Mouse (Mus musculus) liver, embryonic 14.5 days (tissue): ENCODE results near the gene Hspb6. TPM values are rescaled to one million over a fixed set of nuclear protein-coding genes. Genes with fewer than 3 reads are reported as not detected.

ENCODE experiments used
- ATAC-seq: fragments of 200-750 bp; cut with Nextera tagmentation; 2 replicates; pipeline ENCODE4 v1.8.0; 2017; ENCODE audit warnings: moderate number of reproducible peaks, mild to moderate bottlenecking, moderate library complexity; ENCODE audit not compliant: insufficient read depth
- DNase-seq, 3 experiments: peaks; one replicate each; pipeline ENCODE4 v3.0.0-alpha.2; 2012 to 2013; ENCODE audit warnings: low read depth in 3 of 3, low spot score in 3 of 3
- H3K27ac ChIP-seq: fragments of 300-500 bp; sonication (generic); 2 replicates; pipeline ENCODE4 v1.5.1; 2014; ENCODE audit warnings: moderate library complexity, mild to moderate bottlenecking, control low read depth, inconsistent platforms
- H3K27me3 ChIP-seq: fragments of 300-500 bp; sonication (generic); 2 replicates; pipeline ENCODE4 v1.6.1; 2014; ENCODE audit warnings: mild to moderate bottlenecking, low read length, moderate library complexity; ENCODE audit not compliant: control insufficient read depth, insufficient read depth
- H3K36me3 ChIP-seq: fragments of 300-500 bp; sonication (generic); replicated peaks from 2 replicates; pipeline ENCODE4 v1.6.1; 2014; ENCODE audit warnings: low read depth; ENCODE audit not compliant: control insufficient read depth, insufficient read depth
- H3K4me1 ChIP-seq, 2 experiments: fragments of 200-500 bp in 1 of 2; fragments of 300-500 bp in 1 of 2; sonication (generic) in 1 of 2; replicated peaks; 2 replicates each; pipeline ENCODE4 v1.6.1; 2012 to 2014; ENCODE audit warnings: antibody characterized with exemption in 1 of 2, inconsistent platforms in 1 of 2, low read length in 1 of 2; ENCODE audit not compliant: control insufficient read depth in 2 of 2, insufficient read depth in 2 of 2
- H3K4me2 ChIP-seq: fragments of 300-500 bp; sonication (generic); 2 replicates; pipeline ENCODE4 v1.6.1; 2014; ENCODE audit warnings: low read depth, mild to moderate bottlenecking, control low read depth, moderate library complexity
- H3K4me3 ChIP-seq, 2 experiments: fragments of 200-500 bp in 1 of 2; fragments of 300-500 bp in 1 of 2; sonication (generic) in 1 of 2; 2 replicates each; pipeline ENCODE4 v1.5.1; 2012 to 2014; ENCODE audit warnings: low read depth in 2 of 2, low read length in 2 of 2, mild to moderate bottlenecking in 2 of 2, control low read depth in 1 of 2, inconsistent platforms in 1 of 2, moderate library complexity in 1 of 2; ENCODE audit not compliant: insufficient read depth in 1 of 2
- H3K9ac ChIP-seq: fragments of 300-500 bp; sonication (generic); replicated peaks from 2 replicates; pipeline ENCODE4 v1.6.1; 2014; ENCODE audit warnings: mild to moderate bottlenecking, control low read depth, moderate library complexity
- H3K9me3 ChIP-seq: fragments of 300-500 bp; sonication (generic); 2 replicates; pipeline ENCODE4 v1.6.1; 2016; ENCODE audit warnings: low read length, mixed read lengths; ENCODE audit not compliant: control insufficient read depth
- CTCF ChIP-seq: IDR thresholded peaks from 2 replicates; pipeline ENCODE4 v1.5.1; 2016; ENCODE audit warnings: antibody characterized with exemption, low read depth, control low read depth
- EP300 ChIP-seq: IDR thresholded peaks from 2 replicates; pipeline ENCODE4 v1.6.1; 2016; ENCODE audit warnings: antibody characterized with exemption, low read depth
- WGBS: fragments of 180-500 bp; shearing (Covaris S2); extraction: QIAGEN DNeasy Blood & Tissue Kit; methylation state at CpG from one replicate; pipeline ENCODE4 v1.1.7; 2014; ENCODE audit not compliant: insufficient replicate concordance; 5-methylcytosine and 5-hydroxymethylcytosine counted together
- polyA plus RNA-seq, 2 experiments: library from polyadenylated mRNA; depleted of rRNA in 1 of 2; stranded (reverse) in 1 of 2; unstranded in 1 of 2; fragments of >200 nt; fragmentation: Nextera tagmentation in 1 of 2; extraction: Ambion mirVana in 1 of 2; gene quantifications; 2 replicates each; pipeline versions ENCODE4 v1.2.1 to v1.2.3; 2012 to 2014

Hspb6 gene
- polyA plus RNA-seq, 2 experiments: 3.6 to 4.2 TPM

DNA sequence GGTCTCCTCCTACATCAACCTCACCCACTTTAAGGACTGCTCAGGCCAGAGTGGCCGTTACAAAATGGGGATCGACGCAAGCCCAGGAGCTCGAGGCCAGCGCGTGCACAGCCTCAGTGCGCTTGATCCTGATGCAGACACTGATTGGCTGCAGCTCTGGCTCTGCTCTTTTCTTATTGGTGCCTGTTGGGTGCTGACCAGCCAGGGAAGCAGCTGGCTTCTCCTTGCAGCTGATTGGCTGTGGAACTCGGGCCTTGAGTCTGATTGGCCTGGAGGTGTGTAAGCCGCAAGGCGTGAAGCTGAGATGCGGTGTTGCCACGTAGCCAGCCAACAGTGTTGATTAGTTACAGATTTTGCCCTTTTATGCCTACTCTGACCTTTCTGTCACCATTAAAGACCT, 46.8 kb downstream of the Hspb6 start, which contains the start of gene Zbtb32:
Gene Zbtb32 (minus strand): TSS at position 124 of the 400 bp plus-strand sequence.
- Histone ChIP-seq H3K27me3 (no peaks in the 10 kb centered on the region), H3K9me3 (no peaks in the 10 kb centered on the region), H3K9ac (no peak within 1 kb of the TSS; the same call in 1 of the 2 replicates), H3K27ac (no peak within 1 kb of the TSS), H3K4me1 (peaks cover 6 to 11% of the 10 kb centered on the region in 2 experiments; a peak in 3 of 4 replicates), H3K4me2 (peak within 1 kb of the TSS; percentile 23), H3K4me3 (no peak within 1 kb of the TSS), H3K36me3 (no peaks in the 10 kb centered on the region)
- TF ChIP-seq CTCF (no peak), EP300 (no peak)
- DNase-seq (no peak), ATAC-seq (no peak)
- 87% methylated on average over 12 of the region's 12 CpGs for WGBS

DNA sequence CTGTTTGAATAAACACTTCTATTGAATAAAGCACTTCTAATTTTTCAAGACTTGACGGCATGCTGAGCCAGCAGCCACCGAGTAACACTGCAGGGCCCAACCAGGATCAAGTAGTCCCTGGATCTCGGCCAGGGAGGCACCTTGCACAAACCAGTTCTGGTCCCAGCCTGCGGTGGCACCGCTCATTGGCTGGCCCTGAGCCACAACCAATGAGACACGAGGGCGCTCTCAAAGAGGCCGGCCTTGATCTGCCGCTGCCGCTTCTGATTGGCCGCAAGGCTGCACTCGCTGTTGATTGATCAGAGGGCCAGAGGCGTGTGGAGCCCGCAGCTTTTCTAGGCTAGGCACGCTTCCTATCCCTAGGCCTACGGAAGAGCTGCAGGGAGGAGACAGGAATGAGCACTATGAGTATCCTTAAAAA, 48.0 kb downstream of the Hspb6 start:
- Histone ChIP-seq H3K9ac (no peak overlapping the region; the same call in 1 of the 2 replicates), H3K4me2 (peak overlapping the region; percentile 50), H3K36me3 (no peaks in the 10 kb centered on the region), H3K4me1 (peaks cover 0 to 1% of the 10 kb centered on the region in 2 experiments; a peak in 2 of 4 replicates), H3K27ac (no peak overlapping the region), H3K27me3 (no peaks in the 10 kb centered on the region), H3K4me3 (no peak overlapping the region), H3K9me3 (no peaks in the 10 kb centered on the region)
- DNase-seq (peak; percentile 74 to 77 (median 74)), ATAC-seq (peak; percentile 97)
- WGBS: 3% methylated on average over 16 of the region's 16 CpGs
- TF ChIP-seq EP300: no peak
- no peak for TF ChIP-seq CTCF

DNA sequence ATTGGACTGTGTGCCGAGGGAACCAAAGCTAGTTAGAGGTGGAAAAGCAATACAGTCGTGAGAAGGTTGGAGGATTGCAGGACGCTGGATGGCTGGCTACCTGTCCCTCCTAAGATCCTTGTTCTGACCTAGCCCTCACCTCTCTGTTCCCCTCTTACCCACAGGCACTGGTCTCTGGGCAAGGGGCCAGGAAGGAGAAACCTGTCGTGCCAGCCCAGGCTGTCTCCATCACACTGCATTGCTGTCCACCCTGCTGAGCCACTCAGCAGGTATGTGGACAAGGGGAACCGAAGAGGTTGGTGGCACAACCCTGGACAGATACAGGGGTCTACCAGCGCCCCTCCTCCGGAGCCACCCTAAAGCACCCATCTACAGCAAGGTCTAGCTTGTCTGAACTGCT, 48.7 kb downstream of the Hspb6 start:
- Histone ChIP-seq H3K4me2 (peak overlapping the region; percentile 50), H3K4me3 (no peak overlapping the region), H3K36me3 (no peaks in the 10 kb centered on the region), H3K4me1 (no peaks in the 10 kb centered on the region; a peak in 2 of 4 replicates), H3K27me3 (no peaks in the 10 kb centered on the region), H3K27ac (no peak overlapping the region), H3K9ac (no peak overlapping the region), H3K9me3 (no peaks in the 10 kb centered on the region)
- WGBS: 59% methylated on average over 7 of the region's 7 CpGs
- TF ChIP-seq CTCF: no peak
- no peak for TF ChIP-seq EP300
- DNase-seq: no peak
- ATAC-seq: no peak

DNA sequence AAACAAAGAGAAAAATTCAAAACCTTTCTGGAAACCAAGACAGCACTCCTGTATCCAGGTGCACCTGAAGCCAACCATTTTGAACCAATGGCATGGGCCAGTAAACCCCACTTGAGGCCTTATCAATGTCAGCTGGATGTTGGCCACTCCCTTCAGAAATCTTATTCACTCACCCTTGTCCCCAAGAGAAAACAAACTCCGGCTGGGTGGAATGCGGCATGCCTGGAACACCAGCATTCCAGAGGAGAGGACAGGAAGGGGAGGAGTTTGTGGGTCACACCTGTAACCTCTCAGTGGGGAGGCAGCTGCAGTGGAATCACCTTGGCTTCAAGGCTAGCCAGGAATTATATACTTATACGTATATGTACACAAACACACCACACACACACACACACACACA, 50.6 kb downstream of the Hspb6 start:
- Histone ChIP-seq H3K27me3 (no peaks in the 10 kb centered on the region), H3K4me2 (no peak overlapping the region), H3K36me3 (no peaks in the 10 kb centered on the region), H3K9ac (no peak overlapping the region), H3K27ac (no peak overlapping the region), H3K9me3 (no peaks in the 10 kb centered on the region), H3K4me3 (no peak overlapping the region), H3K4me1 (no peaks in the 10 kb centered on the region; a peak in 2 of 4 replicates)
- TF ChIP-seq CTCF: no peak
- no peak for TF ChIP-seq EP300
- 66% methylated on average over 3 of the region's 3 CpGs for WGBS
- ATAC-seq: no peak
- no peak for DNase-seq

DNA sequence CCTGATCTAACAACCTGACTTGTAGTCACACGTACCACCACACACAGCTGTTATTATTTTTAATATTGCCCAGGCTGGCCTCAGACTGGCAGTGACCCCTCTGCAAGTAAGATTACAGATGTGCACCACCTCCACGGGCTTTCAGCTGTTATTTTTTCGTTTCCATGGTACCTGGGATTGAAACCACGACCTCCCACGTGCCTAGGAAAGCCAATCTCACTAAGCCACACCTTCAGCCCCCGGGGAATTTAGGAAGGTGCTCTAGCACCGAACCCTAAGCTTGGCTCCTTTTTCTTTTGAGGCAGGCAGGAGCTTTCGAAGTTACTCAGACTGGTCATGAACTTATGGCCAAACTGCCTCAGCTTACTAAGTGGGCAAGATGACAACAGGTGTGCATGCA, 52.4 kb downstream of the Hspb6 start:
- Histone ChIP-seq H3K36me3 (no peaks in the 10 kb centered on the region), H3K4me2 (no peak overlapping the region), H3K4me1 (no peaks in the 10 kb centered on the region; a peak in 2 of 4 replicates), H3K9me3 (no peaks in the 10 kb centered on the region), H3K4me3 (no peak overlapping the region), H3K9ac (no peak overlapping the region), H3K27me3 (no peaks in the 10 kb centered on the region), H3K27ac (no peak overlapping the region)
- no peak for TF ChIP-seq CTCF
- no peak for TF ChIP-seq EP300
- WGBS: 46% methylated on average over 8 of the region's 8 CpGs
- DNase-seq (no peak), ATAC-seq (no peak)
